ENCODE assay signal across 7 mouse cellular contexts in the genomic region with DNA sequence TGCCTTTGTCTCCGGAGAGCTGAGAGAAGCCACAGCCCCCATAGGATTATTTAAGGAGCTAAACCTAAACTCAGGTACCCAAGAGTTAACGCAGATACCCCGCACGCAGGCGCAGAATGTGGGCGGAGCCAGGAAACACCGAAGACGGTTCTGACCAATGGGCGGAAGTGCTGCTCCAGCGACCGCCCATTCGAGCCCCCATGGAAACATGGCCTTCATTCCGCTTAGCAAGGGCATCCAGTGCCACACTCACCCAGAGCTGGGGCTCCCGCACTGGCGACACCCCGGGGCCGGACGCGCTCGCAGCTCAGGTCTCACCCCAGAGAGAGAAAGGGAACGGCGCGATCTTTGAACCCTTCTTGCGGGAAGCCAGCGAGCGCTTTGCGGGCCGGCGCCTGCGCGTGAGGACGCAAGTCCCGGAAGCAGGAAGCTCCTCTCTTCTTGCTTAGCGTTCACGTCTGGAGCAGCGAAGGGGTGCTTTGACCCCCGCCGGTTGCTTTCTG. TPM values are rescaled to one million over a fixed set of nuclear protein-coding genes. Genes with fewer than 3 reads are reported as not detected.
DNase-seq lines count a peak whose midpoint lies in the region; ATAC-seq lines count a peak whose summit lies in the region.

A gene (minus strand): TSS at position 390 of the 503 bp plus-strand sequence.

- peak within 1 kb of the TSS; percentile 75 for H3K4me2 ChIP-seq in embryonic facial prominence, embryonic 12.5 days (replicated peaks)
- peak within 1 kb of the TSS; percentile 72 for H3K4me2 ChIP-seq in limb, embryonic 11.5 days (ENCODE audit: low read depth, severe bottlenecking)
- peak within 1 kb of the TSS; percentile 69 for H3K4me2 ChIP-seq in midbrain, embryonic 14.5 days (ENCODE audit: low read length)

- H3K27ac ChIP-seq in embryonic facial prominence, embryonic 12.5 days, result peak within 1 kb of the TSS; percentile 83
- peak within 1 kb of the TSS; percentile 37; the same call in 1 of the 2 replicates for H3K27ac ChIP-seq in limb, embryonic 11.5 days (replicated peaks; ENCODE audit: low read depth, low read length)
- peak within 1 kb of the TSS; percentile 95 for H3K27ac ChIP-seq in midbrain, embryonic 14.5 days (replicated peaks; ENCODE audit: low read depth, low read length)

- H3K9me3 ChIP-seq in embryonic facial prominence, embryonic 12.5 days, result no peaks in the 10 kb centered on the region
- H3K9me3 ChIP-seq in limb, embryonic 11.5 days (ENCODE audit: control insufficient read depth, low read length), result no peaks in the 10 kb centered on the region
- no peaks in the 10 kb centered on the region for H3K9me3 ChIP-seq in midbrain, embryonic 14.5 days (ENCODE audit: control insufficient read depth, low read length)

- H3K4me3 ChIP-seq in embryonic facial prominence, embryonic 12.5 days, result peak within 1 kb of the TSS; percentile 74
- H3K4me3 ChIP-seq in limb, embryonic 11.5 days (ENCODE audit: low read depth, low read length), result peak within 1 kb of the TSS; percentile 73
- H3K4me3 ChIP-seq in midbrain, embryonic 14.5 days (replicated peaks; ENCODE audit: low read depth, low read length), result peak within 1 kb of the TSS; percentile 76

- WGBS in embryonic facial prominence, embryonic 12.5 days, result under 1% methylated on average over 38 of the region's 38 CpGs
- WGBS in limb, embryonic 11.5 days, result under 1% methylated on average over 38 of the region's 38 CpGs
- WGBS in midbrain, embryonic 14.5 days, result under 1% methylated on average over 38 of the region's 38 CpGs

- peaks cover 6% of the 10 kb centered on the region; the same call in 1 of the 2 replicates for H3K4me1 ChIP-seq in embryonic facial prominence, embryonic 12.5 days
- H3K4me1 ChIP-seq in limb, embryonic 11.5 days (ENCODE audit: control insufficient read depth, insufficient read depth, low read length), result no peaks in the 10 kb centered on the region
- peaks cover 5% of the 10 kb centered on the region; the same call in 1 of the 2 replicates for H3K4me1 ChIP-seq in midbrain, embryonic 14.5 days (ENCODE audit: control insufficient read depth, insufficient read depth, low read length)

- no peaks in the 10 kb centered on the region for H3K27me3 ChIP-seq in embryonic facial prominence, embryonic 12.5 days
- H3K27me3 ChIP-seq in limb, embryonic 11.5 days (ENCODE audit: control insufficient read depth, insufficient read depth, low read length), result no peaks in the 10 kb centered on the region
- H3K27me3 ChIP-seq in midbrain, embryonic 14.5 days (ENCODE audit: control insufficient read depth, insufficient read depth, low read length), result no peaks in the 10 kb centered on the region

- ATAC-seq in embryonic facial prominence, embryonic 12.5 days (ENCODE audit: insufficient number of reproducible peaks, insufficient read depth, low FRiP score, low TSS enrichment), result peak; percentile 94
- peak; percentile 91 for ATAC-seq in limb, embryonic 11.5 days (ENCODE audit: insufficient number of reproducible peaks, low FRiP score, low TSS enrichment, low read depth)
- peak; percentile 97 for ATAC-seq in midbrain, embryonic 14.5 days (ENCODE audit: low FRiP score, low TSS enrichment)

- DNase-seq in adrenal gland, postnatal 25 days, result peak; percentile 93
- DNase-seq in heart, adult 11 months, result peak; percentile 99
- DNase-seq in kidney, adult 18-20 months, result peak; percentile 96
- peak; percentile 92 for DNase-seq in limb, embryonic 11.5 days (ENCODE audit: low spot score)
- DNase-seq in midbrain, embryonic 14.5 days, result peak; percentile 97
- DNase-seq in spleen, adult 18-20 months, result peak; percentile 85 to 91

- H3K9ac ChIP-seq in embryonic facial prominence, embryonic 12.5 days, result peak within 1 kb of the TSS; percentile 80
- H3K9ac ChIP-seq in limb, embryonic 11.5 days (ENCODE audit: low read length), result peak within 1 kb of the TSS; percentile 76
- peak within 1 kb of the TSS; percentile 81 for H3K9ac ChIP-seq in midbrain, embryonic 14.5 days (replicated peaks; ENCODE audit: low read length)

- H3K36me3 ChIP-seq in embryonic facial prominence, embryonic 12.5 days, result no peaks in the 10 kb centered on the region; the same call in 1 of the 2 replicates
- H3K36me3 ChIP-seq in limb, embryonic 11.5 days (ENCODE audit: control insufficient read depth, insufficient read depth, low read length), result no peaks in the 10 kb centered on the region; the same call in 1 of the 2 replicates
- H3K36me3 ChIP-seq in midbrain, embryonic 14.5 days (ENCODE audit: control insufficient read depth, insufficient read depth, low read length), result no peaks in the 10 kb centered on the region

RNA-seq across cellular contexts. Expression of the gene that starts here (rescaled TPM):
- total RNA-seq in adrenal gland, postnatal 25 days (2021), result 6.9 and 8.8 TPM in 2 replicates
- polyA plus RNA-seq in embryonic facial prominence, embryonic 12.5 days (2016; fragmentation: Nextera tagmentation; extraction: Ambion mirVana), result 12.1 TPM in 2 replicates
- 9.3 and 9.4 TPM in 2 replicates for polyA plus RNA-seq in limb, embryonic 11.5 days (2014; fragmentation: Nextera tagmentation; extraction: Ambion mirVana)
- 13.4 and 14.5 TPM in 2 replicates for polyA plus RNA-seq in midbrain, embryonic 14.5 days (2014; fragmentation: Nextera tagmentation; extraction: Ambion mirVana)

Comparison
In these comparisons a context has a peak if more than half of its experiments do, and no peak if none do; other contexts are left out.
1. Peak in every context shown above with its lines: DNase-seq, ATAC-seq, H3K4me3 ChIP-seq and H3K27ac ChIP-seq.
2. H3K27ac ChIP-seq: peak in every context shown above with its lines; median percentile 95 in midbrain, embryonic 14.5 days; 83 in embryonic facial prominence, embryonic 12.5 days; 37 in limb, embryonic 11.5 days.